Mouse (Mus musculus): ENCODE measurements at regions not wholly inside any gene's neighbourhood (a gene's known extent, or its start where the extent isn't known, plus 50 kb on each side); places are given as distances from the start of the nearest gene placed in this dataset.

- no peak for TF ChIP-seq CTCF (IDR thresholded peaks at IDR 0.05; ENCODE audit: low read depth)
- TF ChIP-seq EP300 (IDR thresholded peaks at IDR 0.05; ENCODE audit: low read depth) = no peak
Measured at GRCm38 (mm10) chr14:64574277-64574676, 470.2 kb downstream of the Prss52 start.

Data from liver, embryonic 14.5 days (tissue).